Mouse (Mus musculus) cerebellum, postnatal 14 days (tissue): ENCODE measurements around the gene Hc.
A peak's percentile ranks its signal among the peaks of the same experiment; 100 is the strongest.

Experiments
- DNase-seq, 2 experiments: peaks; one replicate each; pipeline ENCODE4 v3.0.0; 2021; ENCODE audit warnings: mixed read lengths in 2 of 2

Hc gene

DNA sequence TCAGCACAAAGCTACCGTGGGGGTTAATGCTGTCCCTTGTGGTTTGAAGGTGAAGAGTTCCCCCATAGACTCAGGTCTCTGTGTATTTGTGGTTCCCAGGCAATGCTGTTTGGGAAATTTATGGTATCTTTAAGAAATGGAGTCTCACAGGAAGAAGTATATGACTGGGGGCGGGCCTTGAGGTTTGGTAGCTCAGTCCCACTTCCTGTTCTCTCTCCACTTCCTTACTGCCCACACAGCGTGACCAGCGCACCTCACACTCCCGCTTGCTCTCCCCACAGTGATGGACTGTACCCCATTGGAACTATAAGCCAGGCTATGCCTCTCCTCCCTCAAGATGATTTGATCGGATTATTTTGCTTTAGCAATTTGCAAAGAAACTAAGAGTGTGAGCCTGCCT lies 84.8 kb downstream of the Hc start:
- DNase-seq, result no peak

DNA sequence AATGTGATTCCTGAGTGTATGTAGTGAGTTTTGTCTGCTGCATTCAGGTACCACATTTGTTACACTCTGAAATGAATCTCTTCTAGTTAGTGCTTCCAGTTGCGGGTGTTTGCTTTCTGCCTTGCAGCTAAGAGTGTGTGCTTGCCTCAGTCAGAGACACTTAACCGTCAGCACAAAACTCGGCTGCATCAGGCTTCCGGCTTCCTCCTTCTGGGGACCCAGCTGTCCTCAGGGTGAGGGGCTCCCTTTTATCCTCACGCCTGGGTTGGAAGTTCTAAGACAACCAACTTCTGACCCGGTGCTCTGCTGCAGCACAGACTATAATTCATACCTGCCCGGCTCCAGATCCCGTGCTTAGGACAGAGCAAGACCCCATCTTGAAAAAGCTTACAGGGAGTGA lies 88.2 kb downstream of the Hc start:
- DNase-seq, result no peak

DNA sequence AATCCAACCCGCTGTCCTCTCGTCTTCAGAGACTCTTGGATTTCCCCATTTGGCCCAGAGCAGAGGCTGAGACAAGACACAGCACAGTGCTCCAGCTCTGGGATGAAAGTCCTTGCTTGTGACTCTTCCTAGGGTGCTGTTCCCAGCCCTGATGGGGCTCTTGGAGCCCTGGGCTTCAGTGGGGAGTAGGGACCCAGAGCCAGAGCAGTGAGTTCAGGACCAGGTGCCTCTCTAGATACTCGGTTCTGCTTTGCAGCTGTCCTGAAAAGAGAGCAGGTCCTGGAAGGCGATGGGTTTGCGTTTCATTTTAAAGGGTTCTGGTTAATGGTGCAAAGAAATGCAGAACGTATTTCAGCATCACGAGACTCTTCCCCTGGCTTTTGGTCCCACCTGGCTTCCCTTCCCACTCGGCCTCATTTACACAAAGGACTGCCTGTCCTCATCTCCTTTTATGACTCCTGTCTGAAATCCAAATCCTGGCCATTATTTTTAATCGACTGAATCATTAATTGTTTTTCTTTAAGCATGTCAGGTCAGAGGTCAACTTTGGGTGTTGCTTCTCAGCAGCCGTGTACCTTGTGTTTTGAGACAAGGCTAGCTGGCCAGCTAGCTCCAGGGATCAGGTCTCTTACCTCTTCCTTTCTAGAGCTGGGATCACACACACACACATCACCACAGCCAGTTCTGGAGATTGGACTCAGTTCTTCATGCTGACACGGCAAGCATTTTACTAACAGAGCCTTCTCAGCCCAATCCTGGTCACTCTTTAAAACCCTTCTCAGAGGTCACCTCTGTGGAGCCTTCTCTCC lies 90.0 kb downstream of the Hc start:
- DNase-seq, result no peak

DNA sequence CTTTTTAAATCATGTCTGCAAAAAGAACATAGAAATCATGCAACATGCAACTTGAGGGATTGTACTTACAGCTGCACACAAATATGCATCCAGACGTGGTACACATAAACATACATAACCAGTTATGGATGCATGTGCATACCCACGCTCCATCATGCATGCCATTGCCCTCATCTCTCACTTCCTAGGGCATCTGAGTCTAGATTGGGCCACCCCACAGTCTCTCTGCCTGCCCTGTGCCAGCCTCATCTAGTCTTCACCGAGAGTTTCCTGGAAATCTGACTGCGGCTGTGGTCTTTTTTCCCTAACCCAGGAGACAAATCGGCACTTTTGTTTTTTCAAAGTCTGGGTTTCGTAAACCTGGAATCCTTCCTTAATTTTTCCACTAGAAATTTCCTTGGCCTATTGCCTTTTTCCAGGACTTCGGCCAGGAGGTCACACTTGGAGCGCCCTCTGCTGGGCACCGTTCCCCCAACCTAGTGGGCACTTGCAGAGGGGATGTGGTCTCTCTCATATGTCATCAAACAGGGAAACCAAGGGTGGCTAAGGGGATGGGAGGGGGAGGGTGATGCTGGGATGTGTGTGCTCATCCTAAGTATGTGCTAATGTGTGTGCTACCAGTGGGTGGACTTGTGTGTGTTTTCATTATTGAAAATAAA lies 91.0 kb downstream of the Hc start:
- DNase-seq, result peak; percentile 93 to 97

DNA sequence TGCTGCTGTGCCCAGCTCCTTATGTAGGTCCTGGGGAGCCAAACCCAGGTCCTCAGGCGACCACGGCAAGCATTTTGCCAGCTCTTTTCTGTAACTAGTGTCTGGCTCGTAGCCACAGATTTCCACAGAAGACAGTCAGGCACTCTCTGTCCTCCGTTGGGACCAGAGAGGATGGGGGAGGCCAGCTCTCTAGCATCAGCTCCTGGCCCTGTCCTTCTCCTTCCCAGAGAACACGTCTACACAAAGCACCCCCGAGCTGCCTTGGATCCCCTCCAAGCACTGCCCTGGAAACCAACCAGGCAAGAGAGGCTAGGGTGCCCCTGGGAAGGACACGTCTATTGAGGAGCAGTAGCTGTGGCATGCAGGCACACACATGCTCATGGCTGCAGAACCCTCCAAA lies 92.1 kb downstream of the Hc start:
- DNase-seq, result peak; percentile 21 to 29

DNA sequence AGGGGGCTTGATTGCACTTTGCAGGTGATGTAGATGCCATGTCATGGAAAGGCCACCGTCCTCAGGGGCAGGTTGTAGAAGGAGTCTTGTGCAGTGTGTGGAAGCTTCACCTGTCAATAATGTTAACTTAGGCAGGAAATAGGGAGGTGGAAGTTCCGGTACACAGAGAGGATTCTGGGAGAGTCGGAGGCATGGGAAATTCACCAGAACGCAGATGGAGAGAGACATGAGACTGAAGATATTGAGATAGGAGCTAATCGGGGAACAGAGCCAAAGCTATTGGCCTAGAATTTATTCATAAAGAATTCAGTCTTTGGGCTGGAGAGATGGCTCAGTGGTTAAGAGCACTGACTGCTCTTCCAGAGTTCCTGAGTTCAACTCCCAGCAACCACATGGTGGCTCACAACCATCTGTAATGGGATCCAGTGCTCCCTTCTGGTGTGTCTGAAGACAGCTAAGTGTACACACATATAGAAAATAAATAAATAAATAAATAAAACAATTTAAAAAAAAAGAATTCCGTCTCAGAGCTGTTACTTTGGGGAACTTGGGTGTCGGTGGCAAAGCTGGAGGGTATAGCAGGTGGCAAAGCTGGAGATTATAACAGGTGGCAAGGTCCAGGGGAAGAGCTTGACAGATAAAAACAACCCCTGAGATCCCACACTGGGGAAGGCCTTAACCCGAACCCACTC lies 94.8 kb downstream of the Hc start:
- DNase-seq, result no peak

DNA sequence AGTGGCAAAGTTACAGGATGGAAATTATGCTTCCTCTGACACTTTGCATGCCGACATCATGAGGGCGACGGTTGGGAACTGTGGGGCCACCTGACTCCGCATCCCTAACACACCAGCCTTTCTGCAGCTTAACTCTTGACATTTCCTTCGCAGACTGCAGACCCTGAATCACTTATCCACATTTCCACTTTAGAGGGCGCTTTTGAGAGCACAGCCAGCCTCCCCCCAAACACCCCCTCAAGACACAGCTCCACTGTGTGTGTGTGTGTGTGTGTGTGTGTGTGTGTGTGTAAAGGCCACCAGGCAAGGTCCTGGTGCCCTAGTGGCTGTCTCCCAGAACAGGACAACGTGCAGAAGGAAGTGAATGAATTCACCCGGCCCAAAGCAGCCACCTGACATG lies 95.4 kb downstream of the Hc start:
- DNase-seq, result no peak

DNA sequence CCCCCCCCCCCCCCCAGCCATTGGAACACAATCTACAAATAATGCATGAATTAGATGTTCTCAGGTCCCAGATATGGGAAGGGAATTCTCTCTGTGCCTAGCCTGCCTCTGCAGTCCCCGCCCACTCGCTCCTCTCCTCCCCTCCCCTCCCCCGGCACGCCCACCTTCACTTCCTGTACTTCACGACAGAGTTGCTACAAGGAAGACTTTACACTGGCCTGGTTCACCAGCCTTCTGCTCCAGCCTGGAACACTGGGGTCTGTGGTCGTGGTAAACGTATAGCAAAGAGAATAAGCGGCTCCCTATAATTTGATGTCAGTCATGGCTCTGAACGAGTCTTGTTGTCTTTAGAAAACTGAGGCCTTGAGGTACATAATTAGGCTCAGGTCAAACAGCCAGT lies 95.9 kb downstream of the Hc start:
- DNase-seq, result no peak

DNA sequence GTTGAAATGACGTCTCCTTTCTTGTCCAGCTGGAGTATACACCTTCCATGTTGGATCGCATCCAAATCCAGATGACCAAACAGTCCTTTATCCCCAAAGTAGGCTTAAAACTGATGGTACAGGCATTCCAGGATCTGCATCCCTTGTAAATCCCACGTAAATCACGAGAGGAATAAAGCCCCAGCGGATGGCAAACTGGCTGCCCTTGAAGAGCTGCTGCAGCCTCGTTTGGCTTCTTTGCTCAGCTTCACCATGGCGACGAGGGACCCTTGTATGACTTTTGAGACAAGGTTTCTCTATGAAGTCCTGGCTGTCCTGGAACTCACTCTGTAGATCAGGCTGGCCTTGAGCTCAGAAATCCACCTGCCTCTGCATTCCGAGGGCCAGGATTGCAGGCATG lies 96.6 kb downstream of the Hc start:
- no peak for DNase-seq

DNA sequence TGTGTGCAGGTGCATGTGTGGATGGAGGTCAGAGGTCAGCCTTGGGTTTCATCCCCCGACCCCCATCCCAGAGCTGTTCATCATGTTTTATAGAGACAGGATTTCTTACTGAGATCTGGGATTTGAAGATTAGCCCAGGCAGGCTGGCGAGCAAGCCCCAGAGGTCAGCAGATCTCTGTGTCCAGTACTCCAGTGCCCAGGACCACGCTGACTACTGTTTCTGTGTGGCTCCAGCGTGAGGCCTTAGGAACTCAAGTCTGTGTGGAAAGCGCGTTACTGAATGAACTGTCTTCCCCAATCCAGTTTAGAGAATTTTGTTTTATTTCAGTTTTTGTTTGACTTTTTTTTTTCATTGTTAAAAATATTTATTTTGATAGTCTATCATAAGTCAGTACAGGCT lies 97.0 kb downstream of the Hc start:
- no peak for DNase-seq

DNA sequence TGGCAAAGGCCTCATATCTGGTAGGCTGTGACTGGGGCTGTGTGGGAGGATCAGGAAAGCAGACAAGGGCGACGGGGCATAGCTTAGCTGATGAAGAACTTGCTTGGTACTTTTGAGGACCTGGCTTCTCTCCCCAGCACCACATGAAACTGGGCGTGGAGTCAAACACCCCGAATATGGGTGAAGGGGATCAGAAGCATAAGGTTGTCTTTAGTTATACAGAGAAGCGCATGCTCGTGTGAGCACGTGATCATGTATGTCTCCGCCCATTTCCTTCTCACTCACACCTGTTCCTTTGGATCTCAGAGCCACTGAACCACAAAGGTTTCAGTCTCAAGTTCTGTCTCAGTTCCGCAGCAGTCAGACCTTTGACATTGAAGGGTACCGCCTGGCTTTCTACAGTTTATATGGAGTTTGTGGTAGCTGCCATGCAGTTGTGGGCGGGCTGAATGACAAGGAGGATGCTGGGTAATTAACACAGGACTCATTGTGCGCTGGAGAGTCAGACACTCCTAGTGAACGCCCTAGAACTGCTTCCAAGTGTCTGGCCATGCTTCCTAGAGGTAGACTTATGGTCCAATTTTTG lies 97.8 kb downstream of the Hc start:
- no peak for DNase-seq

DNA sequence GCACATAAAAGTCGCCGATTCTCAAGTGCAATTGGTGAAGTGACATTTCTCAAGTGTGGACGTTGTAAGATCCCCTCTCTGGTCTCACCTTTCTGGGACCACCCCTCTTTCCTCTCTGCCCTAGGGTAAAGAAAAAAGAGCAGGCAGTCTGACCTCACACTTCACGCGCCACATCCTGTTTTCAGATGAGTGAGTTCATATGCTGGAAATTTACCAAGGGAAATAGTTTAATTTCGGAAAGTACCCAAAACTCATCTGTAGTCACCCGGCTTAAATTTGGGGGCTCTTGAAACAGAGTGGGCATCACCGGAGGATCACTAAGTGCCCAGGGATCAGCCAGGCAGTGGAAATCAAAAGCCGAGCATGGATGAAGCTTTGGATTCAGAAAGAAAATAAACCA lies 98.3 kb downstream of the Hc start:
- DNase-seq, result no peak

DNA sequence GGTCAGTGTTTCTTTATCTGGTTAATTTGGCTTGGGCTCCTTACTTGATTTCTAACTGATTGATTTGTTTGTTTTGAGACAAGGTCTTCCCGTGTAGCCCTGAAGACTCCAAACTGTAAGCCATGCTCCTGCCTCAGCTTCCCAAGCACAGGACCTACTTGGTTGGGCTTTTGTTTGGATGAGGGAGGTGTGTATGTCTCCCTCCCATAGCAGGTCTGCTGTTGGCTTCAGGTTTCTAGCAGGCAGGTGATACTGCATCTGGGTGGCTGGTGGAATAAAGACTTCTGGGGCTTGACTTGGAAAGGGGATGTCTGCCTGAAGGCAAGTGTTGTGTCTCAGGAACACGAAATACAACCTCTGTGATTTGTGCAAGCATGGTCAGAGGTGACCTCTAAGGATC lies 99.0 kb downstream of the Hc start:
- DNase-seq, result no peak

DNA sequence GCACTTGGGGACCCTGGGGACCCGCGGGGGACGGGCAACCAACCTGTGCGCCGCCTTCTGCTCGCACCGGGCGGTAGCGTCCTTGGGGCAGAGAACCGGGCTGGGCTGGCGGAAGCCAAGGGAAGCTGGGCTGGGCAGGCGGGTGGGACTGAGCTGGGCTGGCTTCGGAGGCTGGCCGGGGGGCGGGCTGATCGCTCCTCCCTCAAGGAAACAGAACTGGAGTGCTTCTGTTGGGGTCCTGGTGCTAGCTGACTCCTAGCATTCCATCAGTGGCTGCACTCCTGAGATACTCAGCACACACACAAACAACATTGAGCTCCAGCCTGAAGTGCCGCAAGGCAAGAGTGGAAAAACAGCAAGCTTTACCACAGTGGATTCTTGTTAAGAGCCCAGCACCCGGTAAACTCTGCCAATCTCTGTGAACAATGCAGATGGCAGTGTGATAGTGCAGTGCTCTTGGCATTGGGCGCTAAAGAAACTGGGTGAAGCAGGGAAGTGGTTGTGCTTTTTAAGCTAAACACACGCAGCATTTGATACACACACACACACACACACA lies 99.7 kb downstream of the Hc start, which contains the start of gene Traf1:
Gene Traf1 (minus strand): TSS at position 292 of the 556 bp plus-strand sequence.
- no peak for DNase-seq

DNA sequence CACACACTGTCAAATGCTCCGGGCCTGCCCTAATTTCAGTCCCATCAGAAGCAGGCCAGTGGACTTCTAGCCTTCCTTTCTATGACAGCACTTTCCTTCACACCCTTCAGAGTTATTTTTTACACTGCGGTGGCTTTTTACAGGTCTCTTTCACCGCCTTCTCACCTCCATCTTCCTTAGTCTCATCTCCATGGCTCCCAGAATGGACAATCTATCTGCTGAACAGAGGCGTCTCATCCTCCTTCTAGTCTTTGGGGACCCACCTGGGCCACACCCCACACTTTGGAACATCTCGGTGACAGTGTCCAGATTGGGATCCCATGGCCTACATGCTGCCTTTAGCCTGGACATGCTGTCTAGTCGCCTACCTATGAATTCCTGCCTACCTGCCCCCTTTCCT lies 100.3 kb downstream of the Hc start:
- no peak for DNase-seq

DNA sequence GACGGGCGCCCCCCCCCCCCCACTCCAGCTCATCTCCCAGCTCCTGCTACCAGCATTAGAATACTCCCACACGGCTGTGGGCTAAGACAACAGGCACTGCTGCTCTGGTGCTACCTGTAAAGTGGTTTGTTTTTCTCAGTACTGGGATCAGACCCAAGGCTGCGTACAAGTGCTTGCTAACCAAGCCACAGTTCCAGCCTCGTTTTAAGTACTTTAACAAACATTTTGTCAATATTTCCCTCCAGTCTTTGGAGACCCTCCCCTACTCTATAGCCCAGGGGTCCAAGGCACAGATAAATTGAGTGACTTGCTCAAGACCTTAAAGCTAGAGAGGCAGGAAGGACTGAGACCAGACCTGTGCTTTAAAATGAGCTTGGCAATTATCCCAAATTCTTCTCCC lies 100.8 kb downstream of the Hc start:
- DNase-seq, result no peak

DNA sequence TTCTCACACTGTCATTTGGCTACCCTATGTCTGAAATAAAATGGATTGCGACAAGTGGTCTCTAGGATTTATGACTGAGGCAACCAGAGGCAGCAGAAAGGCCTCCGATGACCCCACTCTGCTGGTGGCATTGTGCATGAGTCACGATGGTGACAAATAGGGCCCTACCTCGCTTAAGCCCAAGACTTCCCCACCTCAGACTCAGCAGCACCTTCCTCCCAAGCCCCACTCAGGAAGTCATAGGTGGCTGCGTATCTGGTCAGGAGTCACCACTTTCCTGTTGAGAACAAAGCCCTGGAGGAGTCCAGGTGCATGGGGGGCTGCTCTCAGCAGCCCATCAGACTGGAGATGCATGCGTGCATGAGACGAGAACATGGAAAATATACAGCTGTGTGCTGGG lies 102.7 kb downstream of the Hc start:
- DNase-seq, result no peak

DNA sequence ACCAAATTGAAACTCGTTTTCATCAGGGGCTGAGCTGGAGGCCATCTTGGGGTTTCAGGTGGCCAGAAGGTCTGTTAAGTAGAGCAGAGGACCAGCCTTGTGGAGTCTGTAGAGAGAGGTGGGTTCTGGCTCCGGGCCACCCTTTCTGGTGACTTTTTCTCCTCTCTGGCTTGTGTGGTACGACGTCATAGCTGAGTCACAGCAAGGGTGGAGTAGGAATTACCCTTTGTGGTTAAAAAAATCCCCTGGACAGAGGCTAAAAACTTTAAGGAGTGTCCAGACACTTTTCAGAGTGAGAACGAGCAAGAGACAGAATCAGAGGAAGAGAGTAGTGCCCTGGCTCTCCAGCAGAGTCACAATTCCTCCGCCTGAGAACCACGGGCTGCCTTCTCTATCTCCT lies 103.2 kb downstream of the Hc start:
- DNase-seq, result no peak

DNA sequence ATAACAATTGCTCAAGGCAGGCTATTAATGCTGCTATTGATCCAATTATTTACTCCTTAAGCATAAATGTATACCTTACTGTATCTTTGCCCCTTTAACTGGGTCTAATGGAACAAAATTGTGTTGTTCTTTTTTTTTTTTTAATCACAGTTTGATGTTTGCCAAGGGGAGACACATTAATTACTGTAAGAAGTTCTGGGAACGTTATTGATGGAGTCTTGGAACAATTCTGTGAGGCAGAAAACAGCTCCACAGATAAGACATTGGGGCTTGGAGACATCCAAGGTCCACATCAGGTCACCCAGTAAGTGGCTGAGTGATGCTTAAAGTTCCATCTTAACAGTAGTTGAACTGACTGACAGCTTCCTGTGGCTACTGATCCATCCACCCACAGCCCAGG lies 103.8 kb downstream of the Hc start:
- DNase-seq, result no peak

DNA sequence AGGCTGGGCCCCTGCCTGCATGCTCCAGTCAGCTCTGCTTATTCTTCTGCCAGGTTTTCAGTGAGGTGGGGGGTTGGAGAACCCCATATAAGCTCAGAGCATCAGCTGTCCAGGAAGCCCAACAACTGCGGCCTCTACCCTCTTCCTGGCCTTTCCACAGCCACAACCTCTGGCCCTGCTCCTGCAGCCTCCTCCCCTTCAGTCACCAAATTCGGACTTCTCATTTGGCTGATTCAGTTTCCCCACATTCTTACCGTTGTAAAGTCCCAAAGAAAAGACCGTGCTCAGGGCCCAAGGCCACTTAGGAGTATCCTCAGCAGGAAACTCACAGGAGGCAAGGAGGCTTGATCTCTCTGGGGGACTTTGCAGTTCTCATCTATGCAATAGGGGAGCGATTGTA lies 104.3 kb downstream of the Hc start:
- no peak for DNase-seq

DNA sequence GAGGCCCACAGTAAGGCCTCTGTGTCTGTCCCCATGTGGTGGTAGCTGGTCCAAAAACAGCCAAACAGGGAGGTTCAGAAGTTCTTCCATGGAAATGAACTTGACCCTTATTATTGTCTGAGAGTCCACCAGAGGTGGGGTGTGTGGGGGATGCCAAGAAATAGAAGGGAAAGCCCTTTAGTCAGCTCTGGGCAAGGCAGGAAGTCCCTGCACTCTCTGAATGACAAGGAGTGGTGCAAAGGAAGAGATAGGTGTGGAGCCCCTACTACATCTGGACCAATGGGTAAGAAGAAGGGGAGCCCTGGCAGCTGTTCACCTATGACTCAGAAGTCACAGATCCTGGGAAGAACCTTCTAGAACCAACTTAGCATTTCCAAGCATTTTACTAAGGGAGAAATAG lies 106.9 kb downstream of the Hc start:
- no peak for DNase-seq

DNA sequence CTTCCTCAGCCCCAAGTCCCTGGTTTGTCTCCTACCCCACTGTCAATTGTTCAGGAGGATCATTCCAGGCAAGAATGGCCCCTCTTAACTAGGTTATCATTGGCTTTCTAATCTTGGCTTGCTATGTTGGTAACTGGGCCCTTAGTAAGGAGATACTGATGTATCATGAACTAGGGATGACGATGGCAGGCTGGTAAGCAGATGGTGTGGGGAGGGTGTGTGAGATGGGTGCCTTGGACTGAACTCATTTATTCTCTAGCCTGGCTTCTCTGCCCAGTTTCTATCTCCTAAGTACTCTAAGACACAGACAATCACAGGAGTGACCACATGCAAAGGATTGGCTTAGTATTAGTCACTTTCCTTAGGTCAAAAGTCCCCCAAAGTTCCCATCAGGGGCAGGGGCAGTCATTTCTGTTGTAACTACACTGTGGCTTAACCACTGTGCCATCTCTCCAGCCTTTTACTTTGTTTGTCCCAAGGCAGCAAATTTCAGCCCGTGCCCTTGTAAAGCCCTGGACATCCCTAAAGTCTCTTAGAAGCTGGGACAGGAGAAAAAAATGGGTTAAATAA lies 107.6 kb downstream of the Hc start:
- DNase-seq, result no peak

DNA sequence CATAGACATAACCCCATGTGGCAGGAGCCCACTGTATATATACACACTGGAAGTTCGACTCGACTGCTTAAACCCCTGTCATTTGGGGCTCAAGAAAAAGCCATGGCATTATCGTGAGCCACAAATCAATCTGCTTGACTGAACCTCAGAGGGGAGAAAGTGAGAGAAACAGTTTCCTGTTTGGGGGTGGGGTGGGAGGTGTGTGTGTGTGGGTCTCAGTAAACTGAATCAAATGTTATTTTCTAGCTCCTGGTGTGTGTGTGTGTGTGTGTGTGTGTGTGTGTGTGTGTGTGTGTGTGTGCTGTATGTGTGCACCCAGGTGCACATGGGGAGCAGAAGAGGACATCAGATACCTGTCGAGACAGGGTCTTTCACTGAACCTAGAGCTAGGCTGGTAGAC lies 108.2 kb downstream of the Hc start:
- no peak for DNase-seq
